Mouse (Mus musculus) spleen, embryonic (tissue): ENCODE results near the gene Gab1.

Experiments used
- CTCF ChIA-PET: fragments of 350-600 bp; sonication (Branson Sonifier 250); formaldehyde crosslinking; loops from one replicate; lab custom pipeline; 2022; lab: Charles Lee

Gab1 gene

DNA sequence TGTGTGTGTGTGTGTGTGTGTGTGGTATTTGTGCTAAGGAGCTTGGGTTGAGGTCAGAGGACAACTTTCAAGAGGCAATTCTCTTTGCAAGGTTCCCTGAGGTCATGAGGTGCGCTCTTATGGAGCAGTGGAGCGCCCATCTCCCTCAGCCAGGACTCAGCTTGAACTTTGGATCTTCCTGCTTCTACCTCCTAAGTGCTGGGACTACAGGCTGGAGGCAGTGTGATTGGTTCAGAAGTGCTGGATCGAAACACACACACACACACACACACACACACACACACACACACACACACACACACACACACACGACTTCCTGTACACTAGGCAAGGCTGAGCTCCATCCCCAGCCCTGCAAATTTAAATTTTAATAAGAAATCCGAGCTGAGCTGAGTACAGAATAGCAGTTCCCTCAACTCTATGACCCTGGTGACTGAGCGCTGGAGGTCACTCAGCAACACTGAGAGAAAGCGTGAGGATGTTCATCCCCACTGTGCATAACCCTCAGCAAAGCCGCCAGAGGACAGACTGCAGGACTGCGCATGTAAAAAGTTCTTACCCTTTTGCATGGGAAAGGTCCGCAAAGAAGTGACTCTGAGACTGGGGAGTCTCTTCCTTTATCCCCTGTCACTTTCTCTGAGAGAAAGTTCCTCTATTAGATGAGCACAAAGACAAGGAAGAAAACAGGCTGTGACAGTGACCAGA lies 6.4 kb downstream of the Gab1 start:
- CTCF ChIA-PET: no interaction called here

DNA sequence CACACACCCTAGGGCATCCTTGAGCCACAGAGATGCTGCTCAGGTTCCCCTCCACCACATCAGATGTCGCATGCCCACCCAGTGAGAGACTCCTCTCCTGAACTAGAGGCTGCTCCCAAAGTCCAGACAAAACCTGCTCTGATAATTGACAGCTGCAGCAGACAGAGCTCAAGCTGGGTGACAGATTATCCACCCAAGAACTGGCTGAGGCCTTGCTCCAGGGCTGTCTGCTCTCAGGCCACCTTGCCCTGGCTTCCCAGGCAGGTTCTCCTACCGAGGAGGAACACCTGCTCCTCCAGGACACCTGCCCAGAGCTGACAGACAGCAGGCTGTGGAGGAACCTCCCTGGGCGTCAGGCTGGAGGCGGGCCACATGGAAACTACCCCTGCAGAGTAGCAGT lies 7.6 kb downstream of the Gab1 start:
- CTCF ChIA-PET: no interaction called here

DNA sequence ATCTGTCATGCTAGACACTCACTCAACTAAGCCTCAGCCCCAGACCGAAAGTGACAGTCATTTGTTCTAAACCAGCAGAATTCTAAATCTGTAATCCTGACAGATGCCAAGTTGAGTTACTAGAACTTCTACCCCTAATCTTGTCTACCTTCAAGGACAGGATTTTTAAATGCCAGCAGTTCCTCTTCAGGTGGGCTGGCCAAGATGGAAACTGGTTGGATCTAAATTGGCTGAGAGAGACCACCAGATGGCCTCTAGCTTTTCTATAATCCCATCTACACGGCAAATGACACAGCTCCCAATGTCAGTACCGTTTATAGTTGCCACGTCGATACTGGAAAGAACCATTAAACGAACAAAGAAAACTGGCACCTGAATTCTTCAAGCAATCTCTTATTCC lies 8.9 kb downstream of the Gab1 start:
- CTCF ChIA-PET: no interaction called here

DNA sequence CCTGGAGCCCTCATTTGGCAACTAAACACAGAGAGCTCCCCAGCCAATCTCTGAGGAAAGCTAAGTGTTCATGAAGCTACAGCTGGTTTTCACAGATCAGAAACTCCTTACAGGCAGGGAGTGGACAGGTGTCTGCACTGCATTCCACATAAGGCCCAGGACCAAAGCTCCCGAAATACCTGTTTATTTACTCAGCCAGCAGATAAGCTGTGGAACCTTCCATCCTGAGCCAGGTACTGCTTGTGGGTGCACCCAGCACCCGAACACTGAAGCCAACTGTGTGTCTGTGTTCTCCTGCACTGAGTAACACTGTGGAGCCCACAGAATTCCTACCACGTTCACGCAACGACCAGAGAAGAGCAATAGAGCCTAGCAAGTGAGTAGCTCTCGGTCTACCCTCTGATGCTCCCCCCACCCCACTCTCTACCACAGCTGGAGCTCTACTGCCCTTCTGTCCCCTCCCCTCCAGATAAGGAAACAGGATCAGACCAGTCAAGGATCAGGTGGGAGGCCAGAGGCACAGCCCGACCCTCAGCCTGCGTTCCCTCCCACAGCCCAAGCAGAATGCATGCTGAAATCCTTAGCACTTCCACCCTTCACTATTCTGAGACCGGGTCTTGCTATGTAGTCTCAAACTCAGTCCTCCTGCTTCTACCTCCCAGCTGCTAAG lies 9.6 kb downstream of the Gab1 start:
- CTCF ChIA-PET: no interaction called here

GRCm38 (mm10) chr8:80869881-80870328 lies 10.4 kb downstream of the Gab1 start:
- CTCF ChIA-PET: no interaction called here

DNA sequence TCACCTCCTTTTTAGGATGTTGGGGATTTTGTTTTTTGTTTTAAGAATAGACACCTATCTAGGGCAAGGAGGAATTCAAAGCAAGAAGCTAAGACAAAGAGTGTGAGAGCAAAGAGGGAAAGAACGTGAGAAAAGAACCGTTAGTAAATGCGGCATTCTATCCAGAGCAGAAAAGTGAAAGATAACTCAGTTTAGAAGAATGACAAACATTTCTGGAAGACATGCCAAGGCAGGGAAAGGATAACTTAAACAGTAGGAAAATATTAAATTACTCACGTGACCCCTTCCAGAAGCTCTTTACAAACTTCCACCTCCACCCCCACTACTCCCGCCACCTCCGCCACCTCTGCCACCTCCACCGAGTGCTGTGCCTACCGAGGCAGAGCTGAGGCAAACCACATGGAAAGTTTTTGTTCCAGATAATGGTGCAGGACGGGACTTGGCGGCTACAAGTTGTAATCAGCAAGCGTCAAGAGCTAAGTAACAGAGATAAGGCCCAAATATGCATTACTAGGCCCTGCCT lies 11.5 kb downstream of the Gab1 start:
- CTCF ChIA-PET: no interaction called here

GRCm38 (mm10) chr8:80868006-80868702 lies 12.2 kb downstream of the Gab1 start:
- CTCF ChIA-PET: no interaction called here

- CTCF ChIA-PET: no interaction called here
Observed at GRCm38 (mm10) chr8:80867598-80867997, 12.7 kb downstream of the Gab1 start.

GRCm38 (mm10) chr8:80865181-80865784 lies 15.0 kb downstream of the Gab1 start:
- CTCF ChIA-PET: no interaction called here

DNA sequence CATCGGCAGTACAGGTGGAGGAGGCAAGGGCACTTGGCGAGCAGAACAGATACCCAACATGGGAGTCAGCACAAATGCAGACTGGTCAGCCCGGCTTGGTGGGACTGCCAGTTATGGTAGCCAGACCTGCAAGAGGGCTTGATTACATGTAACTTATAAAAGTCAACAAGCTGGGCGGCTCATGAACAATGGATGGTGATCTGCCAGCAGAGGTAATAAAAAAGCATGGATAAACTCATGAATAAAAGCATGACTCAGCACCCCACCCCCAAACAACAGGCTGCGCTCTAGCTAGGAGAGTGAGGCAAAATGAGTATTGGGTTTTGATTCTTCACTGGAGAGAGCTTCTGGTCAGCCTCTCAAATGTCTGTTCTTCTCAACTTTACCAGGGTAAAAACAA lies 16.9 kb downstream of the Gab1 start:
- CTCF ChIA-PET: no interaction called here

DNA sequence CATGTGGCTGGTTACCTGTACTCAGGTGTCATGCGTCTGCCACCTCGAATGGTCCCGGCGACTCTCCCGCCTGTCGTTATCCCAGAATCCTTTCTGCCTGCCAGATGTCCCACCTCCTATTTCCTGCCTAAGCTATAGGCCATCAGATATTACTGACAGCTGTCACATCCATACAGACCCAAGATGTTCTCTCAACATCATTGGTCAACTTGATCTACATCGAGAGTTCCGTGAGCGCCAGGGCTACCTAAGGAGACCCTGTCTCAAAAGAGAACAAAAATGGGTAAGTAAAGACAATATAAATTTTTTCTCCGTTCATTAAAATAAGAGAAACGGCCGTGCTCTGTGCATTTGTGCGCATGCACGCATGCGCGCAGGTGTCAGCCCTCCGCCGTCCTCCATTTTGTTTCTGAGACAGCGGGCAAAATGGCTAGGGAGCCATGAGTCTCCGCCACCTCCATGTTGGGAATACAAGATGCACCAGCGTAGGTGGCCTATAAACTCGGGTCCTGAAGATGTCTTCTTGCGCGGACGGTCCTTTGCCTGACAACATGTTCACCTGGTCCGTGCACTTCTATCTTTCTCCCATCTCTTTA lies 21.0 kb downstream of the Gab1 start:
- CTCF ChIA-PET: no interaction called here

DNA sequence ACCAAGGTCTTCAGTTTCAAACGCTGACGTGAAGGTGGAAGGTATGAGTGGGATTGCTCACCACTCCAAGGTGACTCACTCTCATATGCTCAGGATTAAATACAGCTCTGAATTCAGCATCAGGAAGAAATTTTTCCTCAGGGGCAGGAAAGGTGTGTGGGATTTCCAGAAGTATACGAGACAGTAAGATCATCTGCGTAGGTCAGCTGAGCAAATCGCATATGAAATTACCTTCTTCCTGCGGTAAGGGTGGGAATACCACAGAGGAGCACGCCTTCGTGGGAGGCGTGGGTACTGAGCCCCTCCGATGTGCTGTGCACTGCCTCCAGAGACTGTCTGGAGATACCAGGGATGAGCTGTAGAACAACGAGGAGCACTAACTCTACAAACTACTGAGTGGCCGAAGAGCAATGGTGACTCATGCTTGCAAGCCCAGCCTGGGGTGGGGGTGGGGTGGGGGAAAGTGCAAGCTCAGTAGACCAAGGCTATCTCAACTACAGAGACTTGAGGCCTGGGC lies 22.4 kb downstream of the Gab1 start:
- CTCF ChIA-PET: no interaction called here

DNA sequence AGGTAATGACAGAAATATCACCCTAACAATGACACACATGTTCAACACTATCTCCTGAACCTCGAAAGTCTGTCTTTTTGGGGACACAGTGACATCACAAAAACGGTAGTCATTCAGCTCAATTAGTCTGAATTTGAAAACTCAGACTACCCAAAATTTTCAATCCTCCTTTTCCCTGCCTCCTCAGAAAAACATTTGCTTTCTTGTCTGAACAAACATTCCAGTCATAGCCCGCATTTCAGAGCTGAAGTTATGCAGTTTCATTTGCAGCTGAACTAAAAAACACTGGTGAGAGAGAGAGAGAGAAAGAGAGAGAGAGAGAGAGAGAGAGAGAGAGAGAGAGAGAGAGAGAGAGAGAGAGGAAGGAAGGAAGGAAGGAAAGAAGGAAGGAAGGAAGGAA lies 23.2 kb downstream of the Gab1 start:
- CTCF ChIA-PET: interaction anchor here (0.6 kb wide), 1 partner anchor 138 kb away, joined by 5 read pairs; no protein-coding TSS in a partner anchor

- CTCF ChIA-PET: interaction anchor here (0.6 kb wide), 1 partner anchor 139 kb away, joined by 5 read pairs; no protein-coding TSS in a partner anchor
Observed at GRCm38 (mm10) chr8:80856606-80857005, 23.7 kb downstream of the Gab1 start.

DNA sequence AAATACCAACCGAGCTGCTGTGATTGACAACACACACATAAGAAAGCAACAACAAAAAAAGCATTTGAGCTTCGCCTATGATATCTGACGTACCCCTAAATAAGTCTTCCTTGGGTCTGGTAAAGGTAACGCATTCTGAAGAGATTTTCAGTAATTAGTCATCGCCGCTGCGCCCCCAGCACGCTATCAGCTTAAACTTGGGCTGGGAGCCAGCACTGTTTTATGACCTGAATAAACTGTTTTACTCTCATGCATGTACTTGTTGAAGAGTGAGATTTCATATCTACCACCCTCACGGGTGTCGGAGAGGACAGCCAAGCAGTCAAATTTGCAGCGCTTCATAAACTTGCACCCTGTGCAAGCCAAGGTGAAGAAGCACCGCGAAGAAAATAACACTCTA lies 26.7 kb downstream of the Gab1 start:
- CTCF ChIA-PET: no interaction called here

DNA sequence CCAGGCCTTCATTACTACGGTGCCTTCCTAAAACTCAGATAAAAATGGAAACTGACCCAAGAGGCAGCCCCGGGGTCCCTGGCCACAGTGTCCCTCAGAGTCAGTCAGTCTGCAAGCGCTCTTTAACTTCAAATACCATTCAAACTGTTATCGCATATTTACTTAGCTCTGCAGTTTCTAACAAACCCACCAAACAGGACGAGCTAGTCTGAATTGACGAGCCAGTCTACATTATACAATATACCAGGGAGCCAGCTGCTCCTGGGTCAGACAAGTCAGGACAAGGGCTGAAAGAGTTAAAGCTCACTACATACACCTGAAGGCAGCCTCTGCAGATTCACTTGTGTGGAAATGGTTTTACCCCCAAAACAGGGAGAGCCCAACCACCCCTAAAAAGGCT lies 27.1 kb downstream of the Gab1 start:
- CTCF ChIA-PET: no interaction called here

GRCm38 (mm10) chr8:80852412-80853165 lies 27.7 kb downstream of the Gab1 start:
- CTCF ChIA-PET: no interaction called here

DNA sequence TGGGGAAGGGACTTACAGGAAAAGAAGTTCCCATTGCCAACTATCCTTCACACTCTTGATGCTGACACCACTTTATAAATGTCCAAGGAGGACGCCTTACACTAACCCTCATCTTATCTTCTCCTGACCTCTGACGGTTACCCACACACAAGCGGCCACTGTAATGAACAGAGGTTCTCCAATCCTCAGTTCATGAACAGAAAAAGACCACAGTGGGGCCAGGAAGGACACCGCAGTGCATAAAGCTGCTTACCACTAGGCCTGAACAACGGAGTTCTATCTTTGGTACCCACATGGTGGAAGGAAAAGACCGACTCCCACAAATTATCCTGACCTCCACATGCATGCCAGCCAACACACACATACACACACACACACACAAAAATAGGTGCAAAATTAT lies 28.7 kb downstream of the Gab1 start:
- CTCF ChIA-PET: no interaction called here

GRCm38 (mm10) chr8:80850013-80850412 lies 30.3 kb downstream of the Gab1 start:
- CTCF ChIA-PET: no interaction called here

GRCm38 (mm10) chr8:80848631-80849030 lies 31.7 kb downstream of the Gab1 start:
- CTCF ChIA-PET: no interaction called here

DNA sequence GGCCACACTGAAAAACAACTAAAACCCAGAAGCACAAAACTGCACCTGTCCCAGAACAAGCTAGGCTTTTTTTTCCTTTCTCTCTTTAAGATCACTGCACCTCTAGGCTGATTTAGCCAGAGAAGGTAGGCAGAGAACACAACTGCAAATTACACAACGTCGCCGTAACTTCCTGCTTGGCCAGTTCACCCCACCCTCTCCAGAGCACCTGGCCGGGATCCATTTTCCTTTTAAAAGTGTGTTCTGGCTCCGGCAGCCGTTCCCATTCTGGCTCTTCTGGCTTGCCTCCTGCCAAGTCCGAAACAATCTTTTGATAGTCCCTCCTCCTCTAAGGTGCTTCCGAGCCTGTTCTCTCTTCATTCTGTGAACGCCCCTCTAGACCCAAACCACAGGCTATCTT lies 32.4 kb downstream of the Gab1 start:
- CTCF ChIA-PET: no interaction called here
